Mouse (Mus musculus) ovary, adult 18-20 months (tissue): ENCODE data around the gene Lysmd3.
"Not testable (repeated sequence)": the region's sequence is repeated elsewhere in the genome, so short reads cannot be mapped to it uniquely, and the experiment has no call there.

Experiments
- DNase-seq: peaks from one replicate; pipeline ENCODE4 v3.0.0; 2022; ENCODE audit warnings: low spot score, mixed read lengths

The Lysmd3 gene

DNA sequence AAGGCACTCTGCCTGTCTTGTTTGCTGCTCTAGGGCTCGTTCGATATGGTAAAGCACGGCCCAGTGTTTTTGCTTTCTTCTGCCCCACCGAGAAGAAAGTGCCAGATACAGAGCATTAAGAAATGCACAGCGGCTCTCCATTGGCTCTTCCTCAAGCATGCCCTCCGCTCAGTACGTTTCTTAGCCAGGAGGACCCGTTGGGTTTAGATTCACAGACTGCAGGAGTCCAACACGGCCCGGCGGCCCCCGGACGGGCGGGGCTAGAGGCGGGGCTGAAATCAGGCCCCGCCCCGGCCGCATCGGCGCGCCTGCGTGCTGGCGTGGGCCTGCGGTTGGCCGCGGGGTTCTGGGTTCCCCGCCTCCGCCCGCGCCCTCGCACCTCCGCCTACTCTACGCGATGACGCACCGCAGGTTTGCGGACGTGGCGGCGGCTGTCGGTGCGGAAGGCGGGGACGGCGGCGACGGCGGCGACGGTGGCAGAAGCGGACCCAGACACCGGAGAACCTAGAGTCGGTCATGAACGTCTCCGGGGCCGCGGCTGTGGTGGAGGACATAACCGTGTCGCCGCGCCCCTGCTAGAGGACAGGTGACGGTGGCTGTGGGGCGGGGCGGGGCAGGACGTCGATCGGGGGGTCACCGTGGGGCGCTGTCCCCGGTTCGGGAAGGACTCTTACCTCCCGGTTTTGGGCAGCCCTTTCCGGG, at the start of gene Lysmd3:
Gene Lysmd3, plus strand, starts transcription at position 313 of the 702 bp plus-strand sequence.
- peak; percentile 87 for DNase-seq

DNA sequence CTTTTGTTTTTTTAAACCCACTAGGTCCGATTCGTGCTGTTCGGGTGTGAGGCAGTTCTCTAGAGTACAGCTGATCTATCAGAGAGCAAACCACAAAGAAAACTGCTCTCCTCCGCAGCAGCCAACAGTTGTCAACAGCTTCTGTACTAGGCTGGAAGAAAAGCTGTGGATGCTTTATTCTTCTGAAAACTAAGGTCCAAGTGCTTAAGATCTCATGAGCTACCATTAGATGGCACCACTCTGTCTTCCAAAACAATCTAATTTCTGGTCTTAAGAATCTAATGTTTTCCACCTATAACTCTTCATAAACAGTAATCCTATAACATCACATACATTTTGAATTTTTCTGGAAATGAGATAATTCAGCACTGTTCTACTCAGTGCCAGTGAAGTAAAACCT, 47.1 kb upstream of the Lysmd3 start:
- no peak for DNase-seq

DNA sequence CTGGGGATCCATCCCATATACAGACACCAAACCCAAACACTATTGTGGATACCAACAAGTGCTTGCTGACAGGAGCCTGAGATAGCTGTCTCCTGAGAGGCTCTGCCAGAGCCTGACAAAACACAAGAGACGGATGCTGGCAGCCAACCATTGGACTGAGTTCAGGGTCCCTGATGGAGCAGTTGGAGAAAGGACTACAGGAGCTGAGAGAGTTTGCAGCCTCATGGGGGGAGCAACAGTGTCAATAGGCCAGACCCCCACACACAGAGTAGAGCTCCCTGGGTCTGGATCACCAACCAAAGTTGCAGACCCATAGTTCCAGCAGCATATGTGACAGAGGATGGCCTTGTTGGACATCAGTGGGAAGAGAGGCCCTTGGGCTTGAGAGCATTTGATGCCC, 29.6 kb upstream of the Lysmd3 start:
- DNase-seq, result not testable (repeated sequence)

DNA sequence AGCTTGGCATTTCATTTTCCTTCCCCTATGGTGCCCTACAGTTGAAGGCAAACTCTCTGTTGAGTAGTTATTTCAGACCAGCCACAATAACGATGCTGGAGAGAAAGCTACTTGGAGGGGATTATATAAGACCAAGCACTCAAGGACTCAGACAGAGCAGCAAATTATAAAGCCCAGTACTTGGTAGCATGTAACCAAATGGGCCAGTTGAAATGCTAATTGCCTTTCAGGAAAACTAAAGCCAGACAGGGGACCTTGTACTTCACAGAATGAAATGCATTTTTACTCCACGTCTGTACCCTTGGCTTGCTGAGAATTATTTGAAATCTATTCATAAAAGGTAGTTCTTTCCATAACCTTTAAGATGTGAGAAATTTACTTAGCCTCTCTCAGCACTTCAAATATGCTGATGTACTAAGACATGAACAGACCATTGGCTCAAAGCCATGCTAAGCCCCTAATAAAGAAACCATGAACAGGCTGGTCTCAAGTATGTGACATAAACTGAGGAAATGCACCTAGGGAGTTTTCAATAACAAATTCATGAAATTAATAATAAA, 28.8 kb upstream of the Lysmd3 start:
- no peak for DNase-seq

DNA sequence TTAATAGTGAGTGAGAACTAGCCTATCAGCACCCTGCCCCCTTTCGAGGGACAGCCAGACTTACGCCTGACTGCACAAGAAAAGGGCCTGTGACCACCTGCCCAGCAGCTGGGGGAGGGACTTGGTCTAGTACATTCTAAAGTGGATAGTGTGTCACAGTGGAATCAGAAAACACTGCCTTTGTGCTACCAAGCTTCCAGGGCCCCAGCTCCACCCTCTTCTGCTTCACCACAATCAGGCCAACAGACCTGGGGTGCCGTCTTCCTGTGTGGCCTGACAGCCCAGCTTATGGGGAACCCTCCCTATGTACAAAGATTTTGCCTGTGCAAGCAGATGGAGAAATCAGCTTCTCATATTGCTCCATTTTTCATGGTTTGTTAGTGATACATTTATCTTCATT, 28.1 kb upstream of the Lysmd3 start:
- no peak for DNase-seq

DNA sequence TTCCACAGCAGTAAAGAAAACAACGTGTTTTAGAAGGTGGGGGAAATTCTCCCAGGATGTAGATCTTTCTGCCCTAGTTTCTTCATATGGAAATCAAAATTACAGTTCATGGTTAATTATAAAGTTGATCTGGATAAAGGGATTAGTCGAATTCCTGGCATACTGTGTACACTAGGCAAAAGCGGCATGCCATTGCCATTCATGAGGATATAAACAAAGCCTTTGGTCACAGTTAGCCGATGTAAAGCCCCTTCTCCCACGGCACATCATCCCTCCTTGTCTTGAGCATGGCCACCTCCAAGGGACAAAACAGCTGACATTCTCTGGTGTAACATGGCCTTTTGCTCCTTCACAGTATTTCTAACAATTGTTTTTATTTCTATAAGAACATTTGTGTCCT, 26.9 kb upstream of the Lysmd3 start:
- DNase-seq, result no peak

DNA sequence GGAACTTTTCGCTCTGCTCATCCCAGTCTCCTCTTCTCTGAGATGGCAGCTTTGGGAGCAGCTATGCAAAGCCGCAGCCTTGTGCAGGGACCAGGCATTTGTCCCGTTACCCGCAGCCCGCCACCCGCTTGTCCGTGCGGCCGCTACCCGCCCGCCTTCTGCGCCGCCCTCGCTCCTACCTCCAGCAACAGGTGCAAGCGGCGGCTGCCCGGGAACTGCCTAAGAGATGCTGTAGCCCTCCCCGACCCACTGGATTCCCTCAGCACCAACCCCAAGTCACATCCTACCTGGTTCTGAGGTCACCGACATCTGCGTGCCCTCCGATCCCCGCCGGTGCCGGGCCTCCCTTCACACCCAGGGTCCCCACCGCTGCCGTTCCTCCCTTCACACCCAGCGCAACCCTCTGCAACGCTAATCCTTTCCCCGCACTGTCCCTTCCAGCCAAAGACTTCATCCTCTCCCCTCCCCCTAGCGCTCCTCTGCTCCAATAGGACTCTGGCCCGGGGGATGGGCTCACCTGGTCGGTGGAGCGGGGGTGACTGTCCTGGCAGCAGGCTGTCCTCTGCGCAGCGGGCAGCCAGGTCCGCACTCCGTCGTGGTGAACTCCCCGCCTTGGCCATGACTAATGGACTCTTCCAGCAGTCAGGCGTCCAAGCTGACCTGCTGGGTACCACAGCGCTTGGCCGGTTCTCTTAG, 24.6 kb upstream of the Lysmd3 start, which contains the start of gene Adgrv1:
Gene Adgrv1, minus strand, starts transcription at position 435 of the 696 bp plus-strand sequence.
- peak; percentile 87 for DNase-seq

DNA sequence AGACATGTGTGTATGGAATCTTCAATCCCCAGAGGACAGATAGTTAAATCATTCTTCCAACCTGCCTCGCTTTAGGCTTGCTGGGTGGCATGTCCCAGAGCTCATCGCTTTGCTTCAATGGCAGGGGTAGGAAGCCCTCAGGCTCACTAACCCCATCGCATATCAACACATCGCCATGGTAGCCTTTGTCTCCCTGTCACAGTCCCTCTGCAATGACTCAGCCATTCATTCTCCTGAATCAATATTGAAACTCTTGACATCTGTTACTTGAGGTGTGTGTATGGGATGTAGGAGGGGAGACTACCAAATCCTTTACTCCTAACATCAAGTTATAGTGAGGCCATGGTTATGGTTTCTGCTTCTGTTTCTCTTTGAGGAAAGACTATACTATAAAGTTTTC, 17.8 kb upstream of the Lysmd3 start:
- no peak for DNase-seq

DNA sequence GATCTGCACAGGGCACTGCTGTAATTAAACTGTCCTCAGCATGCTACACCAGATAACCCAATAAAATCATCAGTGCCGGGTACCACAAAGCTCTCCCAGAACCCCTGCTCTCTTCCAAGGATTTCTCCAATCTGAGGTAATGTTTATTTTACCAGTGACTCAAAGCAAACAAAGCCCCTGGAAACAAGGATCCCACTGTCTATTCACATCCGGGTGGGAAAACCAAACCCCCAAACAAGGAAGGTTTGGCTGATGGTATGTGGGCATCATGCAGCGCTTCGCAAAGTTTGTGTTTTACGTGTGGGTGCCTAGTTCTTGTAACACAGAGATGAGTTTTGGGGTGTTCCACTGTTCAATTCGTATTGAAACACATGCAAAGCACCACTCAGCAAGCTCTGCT, 16.6 kb upstream of the Lysmd3 start:
- DNase-seq, result no peak

DNA sequence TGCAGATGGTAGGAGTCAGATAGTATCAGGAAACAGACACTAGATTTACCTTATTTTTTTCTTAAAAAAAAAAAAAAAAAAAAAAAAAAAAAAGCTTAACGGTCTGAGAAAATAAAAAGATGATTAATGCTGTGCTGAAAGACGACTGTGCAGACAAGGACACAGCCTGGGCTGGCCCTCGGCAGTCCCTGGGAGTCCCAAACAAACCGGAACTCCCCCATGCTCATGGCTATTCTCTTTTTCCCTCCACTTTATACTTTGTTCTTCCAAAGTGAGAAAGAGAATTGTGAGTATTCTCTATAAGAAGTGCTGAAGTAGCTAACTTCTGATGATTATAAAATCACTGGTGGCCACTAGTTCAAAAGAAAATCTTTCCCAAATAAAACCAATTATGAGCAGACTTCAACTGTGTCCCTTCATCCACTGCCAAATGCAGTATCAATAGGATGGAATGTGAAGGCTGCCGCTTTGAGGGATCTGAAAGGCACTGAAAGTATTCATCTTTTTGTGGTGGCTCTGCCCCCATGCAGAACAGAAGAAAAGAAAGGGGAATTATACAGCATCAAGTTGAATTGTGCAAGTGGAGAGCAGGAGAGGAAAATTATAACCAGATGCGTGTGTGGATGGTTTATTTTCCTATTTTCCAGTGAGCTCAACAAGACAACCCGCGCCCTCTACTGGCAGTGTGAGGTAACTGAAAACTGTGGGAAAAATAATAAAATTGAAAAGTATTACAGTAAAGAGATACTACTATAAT, 16.0 kb upstream of the Lysmd3 start:
- no peak for DNase-seq

DNA sequence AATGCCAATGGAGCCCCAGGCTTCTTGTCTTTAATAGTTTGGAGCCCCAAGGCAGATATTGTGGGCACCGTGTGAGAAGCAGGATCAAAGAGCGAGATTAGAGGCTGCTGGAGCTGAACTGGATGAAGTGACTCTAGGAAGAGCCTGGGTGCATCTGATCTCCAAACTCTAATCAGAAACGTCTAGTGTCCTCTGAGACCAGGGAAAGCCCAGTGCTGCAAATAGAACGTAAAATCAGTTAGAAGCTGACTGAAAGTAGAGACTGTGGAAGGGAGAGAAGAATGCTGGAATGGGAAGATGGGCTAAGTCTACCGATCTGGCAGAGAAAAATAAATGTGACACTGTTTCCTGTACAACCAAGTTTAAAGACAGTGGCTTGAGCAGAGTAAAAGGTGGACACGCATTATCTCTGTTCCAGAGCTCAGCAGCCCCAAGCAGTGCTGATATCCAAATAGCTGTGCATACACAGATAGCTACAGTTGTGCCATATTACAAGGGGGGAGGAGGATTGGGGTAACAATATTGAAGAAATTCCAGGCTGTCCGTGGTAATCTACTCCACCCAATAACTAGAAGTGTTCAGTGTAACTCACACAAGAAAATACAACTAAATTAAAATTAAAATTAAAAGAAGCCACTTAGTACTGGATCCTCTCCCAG, 14.8 kb upstream of the Lysmd3 start:
- DNase-seq, result no peak

DNA sequence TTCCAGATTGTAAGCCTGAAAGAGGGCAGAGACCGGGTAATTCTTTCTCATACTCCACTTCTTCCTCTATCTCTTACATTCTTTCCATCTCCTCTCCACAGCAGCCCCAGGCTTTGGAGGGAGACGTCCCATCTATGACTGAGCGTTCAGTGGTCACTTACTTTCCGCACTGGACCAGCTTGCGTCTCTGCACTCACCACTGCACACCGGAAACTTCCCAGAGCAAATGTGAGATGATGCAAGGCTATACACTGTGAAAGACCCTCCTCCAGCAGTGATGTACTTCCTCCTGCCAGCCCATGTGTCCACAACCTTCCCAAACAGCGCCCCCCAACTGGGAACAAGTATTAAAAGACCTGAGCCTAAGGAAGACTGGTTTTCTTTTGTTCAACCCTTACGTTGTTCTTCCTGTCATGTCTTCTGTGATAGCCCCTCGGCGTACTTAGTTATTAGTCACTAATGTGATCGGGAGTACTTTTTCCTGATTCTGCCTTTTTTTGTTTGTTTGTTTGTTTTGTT, 13.4 kb upstream of the Lysmd3 start:
- DNase-seq, result no peak

DNA sequence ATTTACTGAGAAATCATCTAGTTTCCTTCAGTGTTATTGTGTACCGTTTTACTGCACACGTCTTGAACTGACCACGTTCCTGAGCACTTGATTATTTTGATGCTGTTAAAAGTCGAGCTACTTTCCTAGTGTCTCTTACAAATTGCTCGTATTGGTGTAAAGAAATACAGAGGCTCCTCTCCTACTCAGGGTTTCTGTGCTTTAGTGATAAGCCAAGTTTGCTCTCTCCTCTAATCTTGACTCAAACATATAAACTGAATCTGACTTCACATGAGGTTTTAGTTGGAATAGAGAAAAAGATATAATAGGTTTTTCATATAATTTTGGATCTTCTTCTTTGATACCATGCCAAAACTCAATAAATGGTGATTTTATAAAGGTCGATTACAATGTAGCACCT, 11.1 kb upstream of the Lysmd3 start:
- DNase-seq, result no peak

DNA sequence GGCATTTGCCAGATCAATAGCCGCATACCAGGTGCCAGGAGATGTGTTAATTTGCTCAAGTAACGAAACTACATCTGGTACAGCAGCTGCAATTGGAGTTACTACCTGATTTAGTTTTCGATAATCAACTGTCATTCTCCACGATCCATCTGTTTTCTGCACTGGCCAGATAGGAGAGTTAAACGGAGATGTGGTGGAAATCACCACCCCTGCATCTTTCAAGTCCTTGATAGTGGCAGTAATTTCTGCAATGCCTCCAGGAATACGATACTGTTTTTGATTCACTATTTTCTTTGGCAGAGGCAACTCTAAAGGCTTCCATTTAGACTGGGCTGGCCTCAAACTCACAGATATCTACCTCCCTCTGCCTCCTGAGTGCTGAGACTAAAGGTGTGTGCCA, 7.1 kb upstream of the Lysmd3 start:
- DNase-seq, result not testable (repeated sequence)

DNA sequence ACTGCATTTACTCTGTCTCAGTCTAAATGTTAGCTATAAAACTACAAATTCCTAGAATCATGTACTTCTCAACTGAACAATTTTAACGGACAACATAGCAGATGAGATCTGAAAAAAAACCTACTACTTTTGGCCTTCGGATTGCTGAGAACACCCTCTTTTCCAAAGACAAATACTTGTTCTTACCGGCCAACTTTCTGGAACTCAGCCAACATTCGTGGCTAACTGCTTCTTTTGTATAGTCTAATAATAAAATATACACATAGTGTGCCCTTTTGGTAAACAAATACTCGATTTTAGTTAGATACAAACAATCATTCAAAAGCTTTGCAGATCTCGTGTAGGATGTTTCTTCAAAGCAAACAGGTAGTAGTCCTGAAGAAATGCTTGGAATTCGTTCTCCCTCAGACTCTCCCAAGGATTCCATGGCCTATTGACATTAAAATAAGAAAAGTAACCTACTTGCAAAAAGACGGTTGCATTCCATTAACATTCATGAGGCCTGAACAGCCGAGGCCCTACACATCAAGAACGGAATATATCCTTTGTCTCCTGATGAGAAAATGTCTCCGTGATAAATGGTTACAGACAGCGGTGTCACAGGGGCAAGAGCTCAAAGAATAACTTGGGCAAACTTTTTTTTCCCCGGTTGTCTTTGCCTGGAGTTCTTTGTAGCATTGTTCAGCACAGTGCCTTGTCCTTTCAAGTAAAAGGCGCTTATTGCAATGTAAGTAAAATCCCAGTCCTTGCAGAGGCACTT, 1.2 kb upstream of the Lysmd3 start:
- DNase-seq, result no peak

DNA sequence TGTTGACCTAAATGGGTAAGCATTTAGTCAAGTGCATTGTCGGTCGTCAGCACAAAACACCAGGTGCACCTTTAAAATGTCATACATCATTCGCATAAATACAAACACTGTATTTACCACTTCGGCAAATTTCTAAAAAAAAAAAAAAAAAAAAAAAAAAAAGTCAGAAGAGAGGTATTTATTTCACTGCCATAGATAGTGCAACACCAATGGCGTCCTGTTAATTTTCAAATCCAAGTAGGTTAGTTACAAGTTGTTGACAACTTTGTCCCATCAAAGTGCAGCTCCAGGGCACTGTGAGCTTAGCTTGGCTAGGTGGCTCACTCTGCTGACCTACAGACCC, 484 bp upstream of the Lysmd3 start:
- no peak for DNase-seq

DNA sequence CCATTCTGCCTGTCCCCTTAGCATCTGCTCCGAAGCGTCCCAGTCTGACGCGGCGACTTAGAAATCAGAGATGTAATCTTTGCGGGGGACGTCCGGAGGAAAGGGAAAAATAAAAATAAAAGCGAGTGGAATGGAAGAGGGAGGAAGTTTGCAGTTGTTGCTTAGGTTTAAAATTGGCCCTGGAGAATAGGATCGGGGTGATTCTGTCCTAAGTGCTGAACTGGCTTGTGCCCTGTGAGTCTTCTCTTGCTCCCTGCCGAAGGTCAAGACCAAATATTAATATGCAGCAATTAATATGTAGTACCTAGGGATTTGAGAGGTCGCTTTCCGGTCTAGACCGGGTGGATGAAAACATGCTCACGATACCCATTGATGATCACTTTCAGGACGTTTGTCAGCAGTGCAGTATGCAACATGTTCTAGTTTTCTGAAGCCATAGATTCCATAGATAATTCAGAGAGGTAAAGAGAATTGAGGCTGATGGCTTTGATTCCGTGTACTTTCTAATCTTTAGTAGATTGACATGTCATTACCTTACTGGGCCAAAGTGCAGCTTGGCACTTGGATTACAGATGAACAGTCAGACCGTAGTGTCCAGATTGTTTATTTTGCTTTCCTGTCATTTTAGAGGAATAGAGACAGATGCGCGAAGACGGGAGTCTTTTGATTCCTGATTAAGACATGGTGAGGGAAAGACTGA, 740 bp downstream of the Lysmd3 start:
- no peak for DNase-seq

DNA sequence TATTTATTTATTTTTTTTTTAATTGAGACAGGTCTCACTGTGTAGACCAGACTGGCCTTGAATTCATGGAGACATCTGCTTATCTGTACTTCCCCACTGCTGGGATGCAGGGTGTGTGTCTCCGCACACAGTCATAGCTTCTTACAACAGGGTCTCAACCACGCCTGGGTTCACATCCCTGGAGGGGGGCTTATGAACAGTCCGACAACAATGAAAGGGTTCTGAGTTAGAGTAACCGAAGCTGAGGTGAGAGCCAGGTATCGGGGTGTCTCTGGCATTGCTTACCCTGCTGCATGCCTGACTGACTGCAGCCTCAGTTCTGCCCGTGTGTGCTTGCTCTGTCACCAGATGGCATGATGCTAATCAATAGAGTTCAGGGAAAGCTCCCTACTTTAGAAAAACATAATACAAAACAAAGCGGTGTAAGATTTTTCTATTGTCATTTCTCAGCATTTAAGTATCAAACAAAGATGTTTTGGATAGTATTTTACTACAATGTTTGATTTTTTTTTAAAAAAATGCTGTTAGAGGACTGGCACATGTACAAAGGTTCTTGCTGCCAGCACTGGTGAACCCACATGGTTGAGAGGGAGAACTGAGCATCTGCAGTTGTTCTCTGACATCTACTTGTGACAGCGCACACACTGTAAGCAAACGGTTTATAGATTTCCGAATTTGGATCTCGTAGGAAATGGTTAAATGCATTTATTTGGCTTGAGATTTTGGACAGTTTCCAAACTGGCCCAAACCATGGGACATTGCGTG, 6.3 kb downstream of the Lysmd3 start:
- no peak for DNase-seq

DNA sequence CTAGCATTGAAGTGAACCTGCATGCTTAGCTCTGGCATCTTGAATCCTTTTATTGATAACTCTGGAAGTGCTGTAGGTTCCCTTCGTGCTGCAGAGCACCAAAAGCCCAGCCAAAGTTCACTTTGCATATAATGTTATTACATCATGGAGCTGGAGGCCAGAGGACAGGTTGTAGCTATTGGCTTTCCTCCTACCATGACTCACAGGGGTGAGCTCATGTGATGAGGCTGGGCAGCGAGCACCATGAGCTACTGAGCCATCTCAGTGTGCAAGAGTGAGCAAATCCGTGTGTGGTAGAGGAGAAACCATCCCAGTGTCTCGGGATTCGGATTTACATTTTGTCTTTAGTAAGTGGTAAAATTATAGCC, 6.9 kb downstream of the Lysmd3 start:
- DNase-seq, result no peak

DNA sequence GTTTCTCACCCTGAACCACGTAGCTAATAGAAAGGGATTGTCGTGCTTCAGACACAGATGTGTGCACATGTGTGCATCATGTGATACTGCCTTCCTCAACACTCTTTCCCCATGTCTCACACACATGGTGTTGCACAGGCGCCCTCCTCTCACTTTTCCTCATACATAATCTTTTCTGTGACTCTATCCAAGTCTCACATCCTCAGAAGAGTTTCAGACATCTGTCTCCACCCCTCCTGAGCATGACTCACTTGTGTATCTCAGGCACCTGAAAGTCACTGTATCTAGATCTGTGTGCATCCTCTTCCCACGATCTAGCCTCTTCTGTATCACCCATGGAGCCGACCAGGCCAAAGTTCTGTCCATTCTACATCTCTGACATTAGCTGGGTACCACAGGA, 10.2 kb downstream of the Lysmd3 start:
- DNase-seq, result no peak
